Mouse (Mus musculus): Measurements from ENCODE around the gene Syn3. TPM values are rescaled to one million over a fixed set of nuclear protein-coding genes. Genes with fewer than 3 reads are reported as not detected.

The Syn3 gene
- total and polyA plus RNA-seq, 2 experiments from 2014 or later, result 22.0 to 67.0 TPM

DNA sequence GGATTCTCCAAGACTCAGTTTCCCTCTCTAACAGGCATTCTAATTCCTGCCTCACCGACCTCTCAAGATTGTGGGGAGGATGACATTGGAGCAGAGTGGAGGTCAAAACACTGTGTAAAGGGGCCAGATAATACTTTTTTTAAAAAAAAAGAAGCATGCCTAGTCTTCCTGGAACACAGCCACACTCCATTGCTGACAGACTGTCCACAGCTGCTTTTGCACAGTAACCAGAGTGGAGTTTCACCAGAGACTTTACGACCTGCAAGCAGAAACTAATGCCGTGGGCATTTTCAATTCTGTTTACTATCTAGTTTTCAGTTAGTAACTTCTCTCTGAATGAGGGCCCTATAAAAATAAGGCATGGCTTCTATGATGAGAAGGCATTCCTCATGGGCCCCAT lies 297.7 kb downstream of the Syn3 start:
- H3K4me2 ChIP-seq (ENCODE audit: low read depth, low read length, poor library complexity, severe bottlenecking), result no peak overlapping the region
- 87% methylated on average over 3 of the region's 3 CpGs for WGBS
- no peaks in the 10 kb centered on the region for H3K4me1 ChIP-seq (ENCODE audit: insufficient read depth, low read length)
- ATAC-seq (ENCODE audit: low FRiP score), result no peak
- H3K9me3 ChIP-seq (ENCODE audit: low read length), result no peaks in the 10 kb centered on the region
- H3K9ac ChIP-seq (replicated peaks; ENCODE audit: low read length, poor library complexity, severe bottlenecking), result no peak overlapping the region
- H3K27ac ChIP-seq (ENCODE audit: low read depth, low read length), result no peak overlapping the region
- no peak for TF ChIP-seq CTCF (IDR thresholded peaks at IDR 0.05)
- no peaks in the 10 kb centered on the region for H3K36me3 ChIP-seq (ENCODE audit: insufficient read depth, low read length)
- no peaks in the 10 kb centered on the region for H3K27me3 ChIP-seq (ENCODE audit: insufficient read depth, low read length)
- H3K4me3 ChIP-seq (ENCODE audit: low read depth, low read length), result no peak overlapping the region
- DNase-seq (ENCODE audit: low spot score), result no peak

- 85% methylated on average over 3 of the region's 3 CpGs for WGBS
- DNase-seq (ENCODE audit: low spot score) (no peak), ATAC-seq (ENCODE audit: low FRiP score) (no peak)
- Histone ChIP-seq H3K4me1 (ENCODE audit: insufficient read depth, low read length) (0 out of 2 replicates have a peak, but pooled peaks cover 5% of the 10 kb centered on the region), H3K27ac (ENCODE audit: low read depth, low read length) (no peak overlapping the region), H3K9me3 (ENCODE audit: low read length) (no peaks in the 10 kb centered on the region), H3K4me2 (ENCODE audit: low read depth, low read length, poor library complexity, severe bottlenecking) (no peak overlapping the region), H3K36me3 (ENCODE audit: insufficient read depth, low read length) (no peaks in the 10 kb centered on the region), H3K27me3 (ENCODE audit: insufficient read depth, low read length) (no peaks in the 10 kb centered on the region), H3K9ac (replicated peaks; ENCODE audit: low read length, poor library complexity, severe bottlenecking) (no peak overlapping the region), H3K4me3 (ENCODE audit: low read depth, low read length) (no peak overlapping the region)
- TF ChIP-seq CTCF (IDR thresholded peaks at IDR 0.05), result no peak
These were observed 302.2 kb downstream of the Syn3 start for GRCm38 (mm10) chr10:86196414-86197025.

GRCm38 (mm10) chr10:86194722-86195121 lies 304.0 kb downstream of the Syn3 start:
- Histone ChIP-seq H3K4me1 (ENCODE audit: insufficient read depth, low read length) (0 out of 2 replicates have a peak, but pooled peaks cover 5% of the 10 kb centered on the region), H3K27ac (ENCODE audit: low read depth, low read length) (peak overlapping the region; percentile 44; the same call in 1 of the 2 replicates), H3K9ac (replicated peaks; ENCODE audit: low read length, poor library complexity, severe bottlenecking) (no peak overlapping the region), H3K27me3 (ENCODE audit: insufficient read depth, low read length) (no peaks in the 10 kb centered on the region), H3K9me3 (ENCODE audit: low read length) (no peaks in the 10 kb centered on the region), H3K4me3 (ENCODE audit: low read depth, low read length) (no peak overlapping the region), H3K4me2 (ENCODE audit: low read depth, low read length, poor library complexity, severe bottlenecking) (no peak overlapping the region), H3K36me3 (ENCODE audit: insufficient read depth, low read length) (no peaks in the 10 kb centered on the region)
- ATAC-seq (ENCODE audit: low FRiP score), result no peak
- no peak for TF ChIP-seq CTCF (IDR thresholded peaks at IDR 0.05)
- peak; percentile 25 for DNase-seq (ENCODE audit: low spot score)
- 55% methylated on average over 4 of the region's 4 CpGs for WGBS

DNA sequence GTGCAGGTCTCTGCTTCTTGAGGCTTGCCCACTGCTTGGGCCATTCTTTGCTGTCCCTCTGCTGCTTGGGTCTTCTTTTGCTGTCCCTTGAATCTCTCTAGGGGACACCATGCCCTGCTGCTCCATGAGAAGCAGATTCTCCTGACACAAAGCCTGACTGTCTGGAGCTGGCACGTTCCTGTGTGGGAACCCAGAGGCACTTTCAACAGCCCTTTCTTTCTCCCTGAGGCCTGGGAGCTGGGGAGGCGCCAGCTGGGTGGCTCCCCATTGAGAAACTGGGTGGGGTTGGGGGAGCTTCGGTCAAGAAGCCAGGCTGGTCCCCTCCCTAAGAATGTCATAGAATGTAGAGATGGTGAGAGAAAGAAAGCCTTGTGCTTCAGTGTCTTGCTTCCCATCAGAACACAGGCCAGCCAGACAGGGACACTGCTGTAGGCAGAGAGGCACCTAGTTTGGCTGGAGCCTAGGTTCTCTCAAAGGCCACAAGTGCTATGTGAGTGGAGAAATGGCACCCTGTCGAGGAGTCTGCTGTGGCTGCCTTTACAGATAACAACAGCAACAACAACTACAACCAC lies 304.7 kb downstream of the Syn3 start:
- 35% methylated on average over 4 of the region's 4 CpGs for WGBS
- DNase-seq (ENCODE audit: low spot score) (peak; percentile 54), ATAC-seq (ENCODE audit: low FRiP score) (peak; percentile 49; the same call in 1 of the 2 replicates)
- Histone ChIP-seq H3K4me3 (ENCODE audit: low read depth, low read length) (no peak overlapping the region), H3K27me3 (ENCODE audit: insufficient read depth, low read length) (no peaks in the 10 kb centered on the region), H3K27ac (ENCODE audit: low read depth, low read length) (peak overlapping the region; percentile 44; the same call in 1 of the 2 replicates), H3K4me2 (ENCODE audit: low read depth, low read length, poor library complexity, severe bottlenecking) (no peak overlapping the region), H3K9ac (replicated peaks; ENCODE audit: low read length, poor library complexity, severe bottlenecking) (no peak overlapping the region), H3K36me3 (ENCODE audit: insufficient read depth, low read length) (no peaks in the 10 kb centered on the region), H3K9me3 (ENCODE audit: low read length) (no peaks in the 10 kb centered on the region), H3K4me1 (ENCODE audit: insufficient read depth, low read length) (0 out of 2 replicates have a peak, but pooled peaks cover 5% of the 10 kb centered on the region)
- TF ChIP-seq CTCF (IDR thresholded peaks at IDR 0.05), result no peak

DNA sequence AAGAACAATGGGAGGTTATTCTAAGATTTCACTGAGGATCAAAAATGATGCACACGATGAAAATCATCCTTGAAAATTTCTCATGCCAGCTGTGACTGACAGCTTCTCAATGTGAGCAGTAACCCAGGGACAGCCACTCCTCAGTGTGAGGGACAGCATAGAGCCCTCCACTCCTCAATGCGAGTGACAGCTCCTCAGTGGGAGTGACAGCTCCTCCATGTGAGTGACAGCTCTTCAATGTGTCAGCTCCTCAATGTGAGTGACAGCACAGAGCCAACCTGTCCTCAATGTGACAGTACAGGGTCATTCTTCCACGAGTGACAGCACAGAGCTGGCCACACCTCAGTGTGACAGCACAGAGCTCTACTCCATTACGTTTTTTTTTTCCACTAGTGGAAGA lies 310.1 kb downstream of the Syn3 start:
- 81% methylated on average over 4 of the region's 4 CpGs for WGBS
- Histone ChIP-seq H3K4me3 (ENCODE audit: low read depth, low read length) (no peak overlapping the region), H3K36me3 (ENCODE audit: insufficient read depth, low read length) (no peaks in the 10 kb centered on the region), H3K9ac (replicated peaks; ENCODE audit: low read length, poor library complexity, severe bottlenecking) (no peak overlapping the region), H3K4me2 (ENCODE audit: low read depth, low read length, poor library complexity, severe bottlenecking) (no peak overlapping the region), H3K9me3 (ENCODE audit: low read length) (no peaks in the 10 kb centered on the region), H3K27ac (ENCODE audit: low read depth, low read length) (no peak overlapping the region), H3K27me3 (ENCODE audit: insufficient read depth, low read length) (no peaks in the 10 kb centered on the region), H3K4me1 (ENCODE audit: insufficient read depth, low read length) (no peaks in the 10 kb centered on the region)
- TF ChIP-seq CTCF (IDR thresholded peaks at IDR 0.05), result no peak
- no peak for ATAC-seq (ENCODE audit: low FRiP score)
- no peak for DNase-seq (ENCODE audit: low spot score)

- 84% methylated on average over 5 of the region's 5 CpGs for WGBS
- no peaks in the 10 kb centered on the region for H3K27me3 ChIP-seq (ENCODE audit: insufficient read depth, low read length)
- H3K9ac ChIP-seq (replicated peaks; ENCODE audit: low read length, poor library complexity, severe bottlenecking), result no peak overlapping the region
- no peak overlapping the region for H3K4me2 ChIP-seq (ENCODE audit: low read depth, low read length, poor library complexity, severe bottlenecking)
- no peak for TF ChIP-seq CTCF (IDR thresholded peaks at IDR 0.05)
- no peak overlapping the region for H3K27ac ChIP-seq (ENCODE audit: low read depth, low read length)
- no peaks in the 10 kb centered on the region for H3K9me3 ChIP-seq (ENCODE audit: low read length)
- no peaks in the 10 kb centered on the region for H3K36me3 ChIP-seq (ENCODE audit: insufficient read depth, low read length)
- H3K4me3 ChIP-seq (ENCODE audit: low read depth, low read length), result no peak overlapping the region
- no peak for DNase-seq (ENCODE audit: low spot score)
- no peaks in the 10 kb centered on the region for H3K4me1 ChIP-seq (ENCODE audit: insufficient read depth, low read length)
- ATAC-seq (ENCODE audit: low FRiP score), result no peak
These were observed 310.8 kb downstream of the Syn3 start for GRCm38 (mm10) chr10:86187881-86188280.
